Mouse (Mus musculus) duodenum, adult 2 months (tissue): ENCODE data around the gene Smim11. TPM values are rescaled to one million over a fixed set of nuclear protein-coding genes. Genes with fewer than 3 reads are reported as not detected.

ENCODE experiments used
- polyA plus RNA-seq: library from polyadenylated mRNA; depleted of rRNA; stranded (reverse); fragments of >200 nt; gene quantifications from 2 replicates; pipeline ENCODE4 v1.2.3, GENCODE M21; 2012; ENCODE audit warnings: low replicate concordance; rRNA removed

The Smim11 gene
- polyA plus RNA-seq, result 23.3 and 45.3 TPM in 2 replicates

GRCm38 (mm10) chr16:92300649-92301411, at the start of gene Smim11:
Smim11 (plus strand) TSS chr16:92301286.

DNA sequence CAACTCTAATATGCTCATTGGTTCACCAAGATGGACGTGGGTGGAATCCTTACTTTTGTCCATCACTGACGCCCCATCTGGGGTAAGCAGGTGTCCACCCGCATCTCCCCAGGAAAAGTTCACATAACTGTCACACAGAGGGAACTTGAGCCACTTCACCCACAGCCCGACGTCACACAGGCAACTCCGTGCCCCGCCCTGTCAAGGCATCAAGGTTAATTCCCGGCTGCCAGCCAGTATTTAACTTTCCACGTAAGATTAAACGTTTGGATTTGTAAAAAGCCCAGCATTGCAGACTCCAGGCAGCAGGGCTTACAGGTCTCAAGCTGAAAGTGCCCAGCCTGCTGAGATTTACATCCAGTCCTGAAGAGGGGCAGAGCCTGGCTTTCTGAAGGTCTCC, 9.0 kb upstream of the Smim11 start, which contains the start of gene Kcne2:
TSS of gene Kcne2 (plus strand) at position 289 of the 400 bp plus-strand sequence.

GRCm38 (mm10) chr16:92321341-92321740, 20.3 kb downstream of the Smim11 start, which contains the start of gene Fam243:
Fam243 (minus strand) TSS chr16:92321441.

GRCm38 (mm10) chr16:92359229-92359628, 58.1 kb downstream of the Smim11 start, which contains the start of gene Kcne1:
Kcne1 (minus strand) TSS chr16:92359468.

Other genes with a start within 250 kb of the Smim11 start
- gene Mrps6, start 243.0 kb upstream of the Smim11 start, polyA plus RNA-seq, result 8.7 and 11.5 TPM in 2 replicates
- gene Gm49711, start 243.0 kb upstream of the Smim11 start, polyA plus RNA-seq, result 2.3 TPM in 1 of 2 replicates, not detected in the other
- gene Slc5a3, start 243.0 kb upstream of the Smim11 start, polyA plus RNA-seq, result 0.13 and 0.56 TPM in 2 replicates
- 0.07 TPM in 1 of 2 replicates, not detected in the other for gene Kcne2, start 8.9 kb upstream of the Smim11 start, polyA plus RNA-seq
- not detected in 2 replicates for gene Fam243, start 20.2 kb downstream of the Smim11 start, polyA plus RNA-seq
- not detected in 2 replicates for gene Kcne1, start 58.2 kb downstream of the Smim11 start, polyA plus RNA-seq
- gene Rcan1, start 169.6 kb downstream of the Smim11 start, polyA plus RNA-seq, result 7.0 and 8.1 TPM in 2 replicates
- 1.4 and 3.3 TPM in 2 replicates for gene Clic6, start 184.4 kb downstream of the Smim11 start, polyA plus RNA-seq